Mouse (Mus musculus) B cell, adult 2 months (primary cell): ENCODE data around the gene 4930469K13Rik.
"Not testable (repeated sequence)": the region's sequence is repeated elsewhere in the genome, so short reads cannot be mapped to it uniquely, and the experiment has no call there.

ENCODE experiments used
- DNase-seq, 2 experiments: peaks; one replicate each; pipeline ENCODE4 v3.0.0; 2022

The 4930469K13Rik gene

GRCm38 (mm10) chr11:34098422-34098821 lies at the start of gene 4930469K13Rik:
Gene 4930469K13Rik (minus strand): TSS chr11:34098554.
- DNase-seq, result no peak

GRCm38 (mm10) chr11:34146934-34147333 lies 48.6 kb upstream of the 4930469K13Rik start:
- DNase-seq, result no peak

GRCm38 (mm10) chr11:34144421-34144820 lies 46.1 kb upstream of the 4930469K13Rik start:
- DNase-seq, result no peak

- DNase-seq, result peak in 1 of 2 experiments; percentile 7
Measured at GRCm38 (mm10) chr11:34143984-34144383, 45.6 kb upstream of the 4930469K13Rik start.

- no peak for DNase-seq
Measured at GRCm38 (mm10) chr11:34139296-34139695, 40.9 kb upstream of the 4930469K13Rik start.

GRCm38 (mm10) chr11:34128412-34128811 lies 30.1 kb upstream of the 4930469K13Rik start:
- no peak for DNase-seq

GRCm38 (mm10) chr11:34125727-34126126 lies 27.4 kb upstream of the 4930469K13Rik start:
- not testable (repeated sequence) for DNase-seq

GRCm38 (mm10) chr11:34124852-34125251 lies 26.5 kb upstream of the 4930469K13Rik start:
- no peak for DNase-seq

GRCm38 (mm10) chr11:34123147-34123546 lies 24.8 kb upstream of the 4930469K13Rik start:
- DNase-seq, result no peak

GRCm38 (mm10) chr11:34118319-34118718 lies 20.0 kb upstream of the 4930469K13Rik start:
- DNase-seq, result no peak

- DNase-seq, result no peak
Measured at GRCm38 (mm10) chr11:34117581-34117980, 19.2 kb upstream of the 4930469K13Rik start.

GRCm38 (mm10) chr11:34116572-34117135 lies 18.3 kb upstream of the 4930469K13Rik start:
- DNase-seq, result no peak

GRCm38 (mm10) chr11:34113760-34114159 lies 15.4 kb upstream of the 4930469K13Rik start:
- DNase-seq, result no peak

- no peak for DNase-seq
Measured at GRCm38 (mm10) chr11:34112781-34113380, 14.5 kb upstream of the 4930469K13Rik start.

GRCm38 (mm10) chr11:34111940-34112339 lies 13.6 kb upstream of the 4930469K13Rik start:
- DNase-seq, result no peak

- DNase-seq, result no peak
Measured at GRCm38 (mm10) chr11:34109260-34109659, 10.9 kb upstream of the 4930469K13Rik start.

- DNase-seq, result no peak
Measured at GRCm38 (mm10) chr11:34104919-34105318, 6.6 kb upstream of the 4930469K13Rik start.

GRCm38 (mm10) chr11:34101827-34102226 lies 3.5 kb upstream of the 4930469K13Rik start:
- DNase-seq, result no peak

GRCm38 (mm10) chr11:34087064-34087463 lies 11.3 kb downstream of the 4930469K13Rik start:
- no peak for DNase-seq

- no peak for DNase-seq
Measured at GRCm38 (mm10) chr11:34086164-34086751, 12.1 kb downstream of the 4930469K13Rik start.

- DNase-seq, result no peak
Measured at GRCm38 (mm10) chr11:34084639-34085038, 13.7 kb downstream of the 4930469K13Rik start.

- DNase-seq, result no peak
Measured at GRCm38 (mm10) chr11:34083795-34084194, 14.6 kb downstream of the 4930469K13Rik start.

GRCm38 (mm10) chr11:34079542-34080464 lies 18.6 kb downstream of the 4930469K13Rik start:
- DNase-seq, result no peak
